Mouse (Mus musculus) 416B (cell line): ENCODE results near the gene Flad1.

Experiments used
- DNase-seq: peaks from one replicate; pipeline ENCODE4 v3.0.0; 2011; ENCODE audit warnings: low read depth

Gene Flad1

DNA sequence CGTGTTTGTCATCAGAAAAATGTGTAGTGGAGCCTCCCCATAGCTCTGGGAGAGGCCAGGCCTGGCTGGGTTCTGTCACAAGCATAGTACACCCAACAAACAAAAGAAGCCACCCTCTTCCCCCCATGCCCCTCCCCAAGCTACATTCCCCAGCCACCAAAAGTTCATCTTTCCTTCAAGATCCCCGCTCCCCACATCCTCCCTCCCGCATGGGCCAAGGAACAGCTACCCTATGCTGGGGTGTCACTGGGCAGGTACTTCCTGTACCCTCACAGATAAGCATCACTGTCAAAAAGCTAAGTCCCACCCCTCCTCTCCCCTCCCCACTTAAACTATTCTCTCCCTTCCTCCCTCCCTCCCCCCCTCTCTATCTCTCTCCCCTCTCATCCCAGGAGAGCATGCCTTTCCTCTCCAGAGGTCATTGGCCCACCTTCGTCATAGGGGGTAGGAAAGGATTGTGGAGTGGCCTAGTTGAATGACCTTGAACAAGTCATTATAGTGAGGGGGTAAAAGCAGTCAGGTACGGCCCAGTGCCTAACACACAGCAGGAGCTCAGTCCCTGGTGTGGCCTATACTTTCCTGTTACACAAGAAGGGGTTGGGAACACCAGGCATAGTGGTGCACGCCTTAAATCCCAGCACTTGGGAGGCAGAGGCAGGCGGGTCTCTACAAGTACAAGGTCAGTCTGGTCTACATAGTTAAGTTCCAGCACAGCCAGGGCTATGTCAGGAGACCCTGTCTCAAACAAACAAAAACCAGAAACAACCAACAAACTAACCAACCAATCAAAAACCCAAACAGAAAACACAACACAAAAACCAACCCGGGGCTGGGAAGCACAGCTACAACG, 29.4 kb downstream of the Flad1 start:
- DNase-seq: no peak

- DNase-seq: no peak
Measured at GRCm38 (mm10) chr3:89381233-89381632, 30.4 kb downstream of the Flad1 start.

GRCm38 (mm10) chr3:89380711-89381110, 31.0 kb downstream of the Flad1 start:
- no peak for DNase-seq

GRCm38 (mm10) chr3:89380291-89380690, 31.4 kb downstream of the Flad1 start:
- DNase-seq: no peak

DNA sequence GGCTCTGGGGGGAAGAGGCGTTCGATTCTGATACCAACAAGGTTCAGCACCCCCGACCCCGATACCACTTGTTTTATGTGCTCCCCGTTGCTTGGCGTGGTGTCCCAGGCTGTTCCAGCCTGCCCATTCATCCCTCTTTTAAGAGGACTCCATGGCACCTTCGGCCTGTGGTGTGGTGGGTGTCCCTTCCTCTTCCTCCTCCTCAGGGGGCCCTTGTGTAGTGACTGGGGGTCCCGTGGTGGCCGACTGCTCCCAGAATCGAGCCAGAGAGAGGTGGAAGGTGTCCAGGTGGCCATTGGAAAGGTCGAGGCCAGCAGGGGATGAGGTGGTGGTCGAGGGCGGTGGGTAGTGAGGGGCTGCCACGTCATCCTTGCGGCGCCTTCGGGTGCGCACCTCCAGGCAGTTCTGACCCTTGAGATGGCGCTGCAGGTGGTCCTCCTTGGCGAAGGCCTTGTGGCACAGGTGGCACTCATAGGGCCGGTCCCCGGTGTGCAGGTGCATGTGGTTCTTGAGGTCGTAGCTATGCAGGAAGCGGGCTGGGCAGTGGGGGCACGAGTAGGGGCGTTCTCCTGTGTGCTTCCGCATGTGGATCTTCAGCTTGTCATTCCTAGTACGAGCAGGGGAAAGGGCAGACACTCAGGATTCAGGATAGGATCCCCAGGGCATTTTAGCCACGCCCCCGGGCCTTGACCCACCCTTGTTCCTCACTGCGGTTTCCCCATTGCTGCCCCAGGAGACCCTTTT, 32.1 kb downstream of the Flad1 start:
- no peak for DNase-seq

- DNase-seq: peak; percentile 27
Measured at GRCm38 (mm10) chr3:89378394-89379067, 33.1 kb downstream of the Flad1 start.

GRCm38 (mm10) chr3:89377831-89378230, 33.8 kb downstream of the Flad1 start:
- no peak for DNase-seq

- DNase-seq: no peak
Measured at GRCm38 (mm10) chr3:89373581-89374231, 38.0 kb downstream of the Flad1 start.

GRCm38 (mm10) chr3:89367338-89367737, 44.3 kb downstream of the Flad1 start:
- no peak for DNase-seq

GRCm38 (mm10) chr3:89365486-89366414, 45.9 kb downstream of the Flad1 start:
- DNase-seq: no peak

- DNase-seq: no peak
Measured at GRCm38 (mm10) chr3:89365153-89365485, 46.6 kb downstream of the Flad1 start, which contains the start of gene Dcst1. Gene Dcst1, minus strand, starts transcription at chr3:89365253.

- no peak for DNase-seq
Measured at GRCm38 (mm10) chr3:89364631-89365030, 47.0 kb downstream of the Flad1 start.

- no peak for DNase-seq
Measured at GRCm38 (mm10) chr3:89361675-89362074, 50.0 kb downstream of the Flad1 start, which contains the start of gene Dcst2. Gene Dcst2, plus strand, starts transcription at chr3:89361975.

DNA sequence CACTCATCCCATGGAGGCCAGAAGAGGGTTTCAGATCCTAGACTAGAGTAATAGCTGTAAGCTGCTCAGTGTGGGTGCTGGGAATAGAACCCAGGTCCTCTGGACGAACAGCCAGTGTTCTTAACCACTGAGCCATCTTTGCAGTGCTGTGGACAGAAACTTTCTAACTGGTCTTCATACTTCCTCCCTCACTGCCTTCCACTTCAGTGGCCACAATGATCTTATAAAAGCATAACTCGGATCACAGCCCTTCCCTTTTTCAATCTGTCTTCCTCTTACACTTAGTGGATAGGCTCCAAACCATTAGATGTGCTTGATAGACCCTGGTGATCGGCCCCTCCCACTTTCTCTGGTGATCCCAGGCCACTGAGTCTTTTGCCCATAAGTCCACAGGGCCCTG, 51.4 kb downstream of the Flad1 start:
- peak; percentile 39 for DNase-seq

- no peak for DNase-seq
Measured at GRCm38 (mm10) chr3:89359630-89360029, 52.0 kb downstream of the Flad1 start.

- DNase-seq: no peak
Measured at GRCm38 (mm10) chr3:89356029-89356428, 55.6 kb downstream of the Flad1 start.

- no peak for DNase-seq
Measured at GRCm38 (mm10) chr3:89355512-89355902, 56.2 kb downstream of the Flad1 start.

GRCm38 (mm10) chr3:89354816-89355511, 56.7 kb downstream of the Flad1 start:
- peak; percentile 85 for DNase-seq

DNA sequence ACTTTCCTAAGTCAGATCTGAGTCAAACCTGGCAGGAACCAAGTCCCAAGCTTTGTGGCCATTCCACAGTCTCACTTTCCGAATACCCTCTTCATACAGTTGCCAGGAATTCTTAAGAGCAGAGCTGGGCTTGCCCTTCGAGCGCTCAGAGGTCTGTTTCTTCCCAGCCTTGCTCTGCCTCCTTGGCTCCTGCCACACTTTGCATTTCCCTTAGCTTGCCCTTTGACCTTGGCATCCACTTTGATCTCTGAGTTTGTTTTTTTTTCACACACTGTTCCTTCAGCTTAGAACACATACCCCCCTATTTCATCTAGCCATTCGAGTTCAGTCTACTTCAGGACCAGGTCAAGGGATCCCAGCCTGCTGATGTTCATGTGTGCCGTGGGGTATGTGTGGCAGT, 60.4 kb downstream of the Flad1 start:
- no peak for DNase-seq
